Mouse (Mus musculus) midbrain, embryonic 14.5 days (tissue): Measurements from ENCODE around the gene Lonp2. TPM values are rescaled to one million over a fixed set of nuclear protein-coding genes. Genes with fewer than 3 reads are reported as not detected.

Experiments used
- ATAC-seq: fragments of 200-750 bp; cut with Nextera tagmentation; 2 replicates; pipeline ENCODE4 v1.8.0; 2017; ENCODE audit warnings: moderate number of reproducible peaks, moderate library complexity; ENCODE audit not compliant: low FRiP score, low TSS enrichment
- DNase-seq: peaks from one replicate; pipeline ENCODE4 v3.0.0-alpha.2; 2015
- H3K27ac ChIP-seq: fragments of 300-500 bp; sonication (generic); replicated peaks from 2 replicates; pipeline ENCODE4 v1.5.1; 2014; ENCODE audit warnings: mild to moderate bottlenecking, low read depth, low read length, moderate library complexity
- H3K27me3 ChIP-seq: fragments of 300-500 bp; sonication (generic); 2 replicates; pipeline ENCODE4 v1.6.1; 2014; ENCODE audit warnings: low read length, control low read depth, mixed read lengths; ENCODE audit not compliant: control insufficient read depth, insufficient read depth
- H3K36me3 ChIP-seq: fragments of 300-500 bp; sonication (generic); 2 replicates; pipeline ENCODE4 v1.6.1; 2014; ENCODE audit warnings: low read length, control low read depth; ENCODE audit not compliant: control insufficient read depth, insufficient read depth
- H3K4me1 ChIP-seq: fragments of 300-500 bp; sonication (generic); 2 replicates; pipeline ENCODE4 v1.6.1; 2014; ENCODE audit warnings: mild to moderate bottlenecking, antibody characterized with exemption, low read length, control low read depth; ENCODE audit not compliant: control insufficient read depth, insufficient read depth
- H3K4me2 ChIP-seq: fragments of 300-500 bp; sonication (generic); 2 replicates; pipeline ENCODE4 v1.6.1; 2014; ENCODE audit warnings: mild to moderate bottlenecking, low read length, moderate library complexity
- H3K4me3 ChIP-seq: fragments of 300-500 bp; sonication (generic); replicated peaks from 2 replicates; pipeline ENCODE4 v1.5.1; 2014; ENCODE audit warnings: low read depth, low read length
- H3K9ac ChIP-seq: fragments of 300-500 bp; sonication (generic); replicated peaks from 2 replicates; pipeline ENCODE4 v1.6.1; 2014; ENCODE audit warnings: mild to moderate bottlenecking, low read length, moderate library complexity
- H3K9me3 ChIP-seq: fragments of 300-500 bp; sonication (generic); 2 replicates; pipeline ENCODE4 v1.6.1; 2016; ENCODE audit warnings: low read length, control low read depth, mixed read lengths; ENCODE audit not compliant: control insufficient read depth
- WGBS: fragments of 180-500 bp; shearing (Covaris S2); extraction: QIAGEN DNeasy Blood & Tissue Kit; methylation state at CpG from one replicate; pipeline ENCODE4 v1.1.7; 2014; 5-methylcytosine and 5-hydroxymethylcytosine counted together
- polyA plus RNA-seq: library from polyadenylated mRNA; unstranded; fragments of >200 nt; fragmentation: Nextera tagmentation; extraction: Ambion mirVana; gene quantifications from 2 replicates; pipeline ENCODE4 v1.2.1, GENCODE M21; 2014

Lonp2 gene
- polyA plus RNA-seq, 1 experiment from 2014 or later, result 87.3 TPM

- H3K4me3 ChIP-seq, result no peak overlapping the region
- no peak overlapping the region for H3K9ac ChIP-seq
- H3K4me1 ChIP-seq, result no peaks in the 10 kb centered on the region
- DNase-seq (no peak), ATAC-seq (no peak)
- no peak overlapping the region for H3K27ac ChIP-seq
- H3K9me3 ChIP-seq, result no peaks in the 10 kb centered on the region
- whole genome bisulfite sequencing, result 66% methylated on average over 6 of the region's 6 CpGs
- H3K36me3 ChIP-seq, result peaks cover 16% of the 10 kb centered on the region
- H3K27me3 ChIP-seq, result no peaks in the 10 kb centered on the region
- no peak overlapping the region for H3K4me2 ChIP-seq
Observed at GRCm38 (mm10) chr8:86726959-86727358, 103.1 kb downstream of the Lonp2 start.

- no peak overlapping the region for H3K4me3 ChIP-seq
- DNase-seq (no peak), ATAC-seq (no peak)
- peaks cover 6% of the 10 kb centered on the region for H3K36me3 ChIP-seq
- H3K9ac ChIP-seq, result no peak overlapping the region
- WGBS, result 75% methylated on average over 19 of the region's 19 CpGs
- no peak overlapping the region for H3K4me2 ChIP-seq
- H3K27ac ChIP-seq, result no peak overlapping the region
- no peaks in the 10 kb centered on the region for H3K4me1 ChIP-seq
- H3K9me3 ChIP-seq, result no peaks in the 10 kb centered on the region
- no peaks in the 10 kb centered on the region for H3K27me3 ChIP-seq
Observed at GRCm38 (mm10) chr8:86728224-86728950, 104.5 kb downstream of the Lonp2 start.

- no peaks in the 10 kb centered on the region for H3K9me3 ChIP-seq
- DNase-seq (no peak), ATAC-seq (no peak)
- no peaks in the 10 kb centered on the region for H3K27me3 ChIP-seq
- no peak overlapping the region for H3K9ac ChIP-seq
- no peak overlapping the region for H3K27ac ChIP-seq
- 73% methylated on average over 3 of the region's 3 CpGs for WGBS
- H3K4me2 ChIP-seq, result no peak overlapping the region
- H3K4me3 ChIP-seq, result no peak overlapping the region
- peaks cover 6% of the 10 kb centered on the region for H3K36me3 ChIP-seq
- H3K4me1 ChIP-seq, result peaks cover 4% of the 10 kb centered on the region; the same call in 1 of the 2 replicates
Observed at GRCm38 (mm10) chr8:86730303-86730702, 106.5 kb downstream of the Lonp2 start.

- Histone ChIP-seq H3K9ac (no peak overlapping the region), H3K4me2 (no peak overlapping the region), H3K4me3 (no peak overlapping the region), H3K27me3 (no peaks in the 10 kb centered on the region), H3K36me3 (peaks cover 6% of the 10 kb centered on the region), H3K27ac (no peak overlapping the region), H3K4me1 (peaks cover 4% of the 10 kb centered on the region; the same call in 1 of the 2 replicates), H3K9me3 (no peaks in the 10 kb centered on the region)
- no peak for DNase-seq
- ATAC-seq, result no peak
- 83% methylated on average over 1 of the region's 1 CpGs for WGBS
Observed at GRCm38 (mm10) chr8:86730860-86731259, 107.0 kb downstream of the Lonp2 start.

GRCm38 (mm10) chr8:86734171-86734570 is 110.3 kb downstream of the Lonp2 start:
- peaks cover 7% of the 10 kb centered on the region; the same call in 1 of the 2 replicates for H3K4me1 ChIP-seq
- H3K27me3 ChIP-seq, result no peaks in the 10 kb centered on the region
- no peak overlapping the region for H3K9ac ChIP-seq
- H3K36me3 ChIP-seq, result no peaks in the 10 kb centered on the region
- H3K4me2 ChIP-seq, result no peak overlapping the region
- no peak overlapping the region for H3K4me3 ChIP-seq
- no peaks in the 10 kb centered on the region for H3K9me3 ChIP-seq
- H3K27ac ChIP-seq, result no peak overlapping the region
- ATAC-seq (no peak), DNase-seq (no peak)
- WGBS, result 57% methylated on average over 4 of the region's 4 CpGs

- H3K36me3 ChIP-seq, result no peaks in the 10 kb centered on the region
- DNase-seq (no peak), ATAC-seq (no peak)
- no peak overlapping the region for H3K9ac ChIP-seq
- H3K9me3 ChIP-seq, result no peaks in the 10 kb centered on the region
- H3K27me3 ChIP-seq, result no peaks in the 10 kb centered on the region
- H3K4me1 ChIP-seq, result peaks cover 7% of the 10 kb centered on the region; the same call in 1 of the 2 replicates
- H3K27ac ChIP-seq, result no peak overlapping the region
- WGBS, result 89% methylated on average over 1 of the region's 1 CpGs
- no peak overlapping the region for H3K4me2 ChIP-seq
- no peak overlapping the region for H3K4me3 ChIP-seq
Observed at GRCm38 (mm10) chr8:86734954-86735353, 111.1 kb downstream of the Lonp2 start.

GRCm38 (mm10) chr8:86735446-86736111 is 111.7 kb downstream of the Lonp2 start:
- DNase-seq (no peak), ATAC-seq (no peak)
- Histone ChIP-seq H3K27me3 (no peaks in the 10 kb centered on the region), H3K4me2 (no peak overlapping the region), H3K9me3 (no peaks in the 10 kb centered on the region), H3K4me1 (peaks cover 7% of the 10 kb centered on the region; the same call in 1 of the 2 replicates), H3K4me3 (no peak overlapping the region), H3K27ac (no peak overlapping the region), H3K9ac (no peak overlapping the region), H3K36me3 (no peaks in the 10 kb centered on the region)
- 61% methylated on average over 3 of the region's 3 CpGs for WGBS

- Histone ChIP-seq H3K9me3 (no peaks in the 10 kb centered on the region), H3K4me3 (no peak overlapping the region), H3K27ac (no peak overlapping the region), H3K27me3 (no peaks in the 10 kb centered on the region), H3K36me3 (no peaks in the 10 kb centered on the region), H3K4me1 (peaks cover 24% of the 10 kb centered on the region), H3K4me2 (no peak overlapping the region), H3K9ac (no peak overlapping the region)
- DNase-seq (no peak), ATAC-seq (no peak)
Observed at GRCm38 (mm10) chr8:86740899-86741298, 117.1 kb downstream of the Lonp2 start.

- H3K27me3 ChIP-seq, result no peaks in the 10 kb centered on the region
- no peaks in the 10 kb centered on the region for H3K9me3 ChIP-seq
- H3K27ac ChIP-seq, result no peak overlapping the region
- H3K4me1 ChIP-seq, result peaks cover 22% of the 10 kb centered on the region
- no peak for DNase-seq
- H3K9ac ChIP-seq, result no peak overlapping the region
- ATAC-seq, result no peak
- H3K36me3 ChIP-seq, result no peaks in the 10 kb centered on the region
- H3K4me2 ChIP-seq, result no peak overlapping the region
- H3K4me3 ChIP-seq, result no peak overlapping the region
Observed at GRCm38 (mm10) chr8:86741627-86742026, 117.8 kb downstream of the Lonp2 start.
